Mouse (Mus musculus): ENCODE data around the gene Axl. TPM values are rescaled to one million over a fixed set of nuclear protein-coding genes. Genes with fewer than 3 reads are reported as not detected.

The Axl gene
- polyA plus RNA-seq, 1 experiment from 2014 or later = 16.5 TPM

DNA sequence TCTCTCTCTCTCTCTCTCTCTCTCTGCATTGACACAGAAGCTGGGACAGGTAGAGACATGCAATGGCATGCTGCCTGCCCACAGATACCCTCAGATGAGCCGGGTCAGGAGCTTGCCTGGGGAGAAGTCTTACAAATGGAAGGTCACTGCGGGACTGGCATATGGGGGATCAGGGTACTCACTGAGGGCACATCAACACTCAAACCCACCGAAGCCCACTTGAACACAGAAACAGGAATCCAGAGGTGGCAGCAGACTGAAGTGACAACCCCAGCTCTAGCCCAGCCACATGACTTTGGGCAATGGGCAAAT is 580 bp upstream of the Axl start:
- Histone ChIP-seq H3K27me3 (no peaks in the 10 kb centered on the region), H3K9me3 (no peaks in the 10 kb centered on the region), H3K27ac (replicated peaks) (no peak overlapping the region), H3K4me2 (replicated peaks) (peak overlapping the region; percentile 81), H3K4me3 (no peak overlapping the region), H3K4me1 (peaks cover 15% of the 10 kb centered on the region), H3K9ac (replicated peaks) (no peak overlapping the region), H3K36me3 (no peaks in the 10 kb centered on the region)
- no peak; the same call in 1 of the 2 replicates for ATAC-seq (replicated peaks)
- 26% methylated on average over 3 of the region's 3 CpGs for WGBS

DNA sequence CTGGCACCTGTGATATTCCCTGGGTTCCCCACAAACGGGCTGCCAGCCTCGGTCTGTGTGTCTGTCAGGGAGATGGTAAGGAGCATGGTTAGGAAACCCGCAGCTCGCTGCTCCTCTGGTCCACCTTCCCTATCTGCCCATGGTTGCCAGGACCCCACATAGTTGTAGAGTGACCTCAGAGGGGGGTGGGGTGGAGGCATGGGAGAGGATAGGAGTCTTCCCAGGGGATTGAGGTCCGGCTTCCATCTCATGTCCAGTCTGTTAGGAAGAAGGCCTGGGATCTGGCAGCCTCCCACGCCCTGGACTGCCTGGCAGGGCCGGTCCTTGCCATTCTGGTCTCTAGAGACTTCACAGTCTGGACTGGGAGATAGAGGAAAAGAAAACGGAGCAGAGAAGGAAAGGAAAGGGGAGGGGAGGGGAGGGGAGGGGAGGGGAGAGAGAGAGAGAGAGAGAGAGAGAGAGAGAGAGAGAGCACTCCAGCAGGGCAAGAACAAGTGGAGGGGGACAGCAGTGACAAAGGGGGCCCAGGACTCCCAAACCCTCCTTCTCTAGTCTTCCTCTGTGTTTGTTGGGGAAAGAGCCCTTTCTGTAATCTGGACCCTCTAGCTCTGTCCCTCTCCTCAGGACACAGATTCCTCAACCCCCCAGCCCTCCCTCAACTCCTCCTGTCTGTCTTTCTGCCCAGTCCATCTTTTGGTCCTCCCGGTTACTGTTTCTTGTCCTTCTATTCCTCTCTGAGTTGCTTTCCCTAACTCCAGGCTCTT is 867 bp downstream of the Axl start:
- peak overlapping the region; percentile 36; the same call in 1 of the 2 replicates for H3K27ac ChIP-seq (replicated peaks)
- H3K9ac ChIP-seq (replicated peaks) = peak overlapping the region; percentile 48
- H3K36me3 ChIP-seq = no peaks in the 10 kb centered on the region
- 15% methylated on average over 9 of the region's 9 CpGs for WGBS
- peak; percentile 28; the same call in 1 of the 2 replicates for ATAC-seq (replicated peaks)
- peak overlapping the region; percentile 45 for H3K4me3 ChIP-seq
- H3K27me3 ChIP-seq = no peaks in the 10 kb centered on the region
- peaks cover 15% of the 10 kb centered on the region for H3K4me1 ChIP-seq
- no peaks in the 10 kb centered on the region for H3K9me3 ChIP-seq
- peak overlapping the region; percentile 81 for H3K4me2 ChIP-seq (replicated peaks)

DNA sequence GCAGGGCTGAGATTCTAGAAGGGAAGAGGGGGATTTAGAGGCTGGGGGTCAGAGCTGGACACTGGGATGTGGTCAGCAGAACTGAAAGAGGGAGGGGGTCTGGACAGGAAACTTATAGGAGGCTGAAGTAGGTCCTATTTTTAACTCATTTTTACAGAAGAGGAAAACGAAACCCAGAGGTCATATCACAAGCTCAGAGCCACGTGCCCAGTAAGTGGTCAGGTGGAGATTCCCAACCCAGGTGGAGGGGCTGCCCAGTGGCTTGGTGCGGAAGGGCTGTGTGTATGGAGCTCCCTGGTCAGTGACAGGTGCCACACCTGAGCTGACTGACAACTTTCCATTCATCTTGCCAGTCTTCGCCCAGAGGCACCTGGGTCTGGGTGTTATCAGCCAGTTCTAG is 1.5 kb downstream of the Axl start:
- Histone ChIP-seq H3K4me3 (no peak overlapping the region), H3K27ac (replicated peaks) (no peak overlapping the region), H3K9ac (replicated peaks) (no peak overlapping the region), H3K4me2 (replicated peaks) (no peak overlapping the region), H3K27me3 (no peaks in the 10 kb centered on the region), H3K36me3 (no peaks in the 10 kb centered on the region), H3K4me1 (peaks cover 20% of the 10 kb centered on the region), H3K9me3 (no peaks in the 10 kb centered on the region)
- WGBS = 74% methylated on average over 4 of the region's 4 CpGs
- ATAC-seq (replicated peaks) = no peak

GRCm38 (mm10) chr7:25785752-25786151 is 2.8 kb downstream of the Axl start:
- no peaks in the 10 kb centered on the region for H3K27me3 ChIP-seq
- no peak for ATAC-seq (replicated peaks)
- H3K9ac ChIP-seq (replicated peaks) = no peak overlapping the region
- no peak overlapping the region for H3K4me2 ChIP-seq (replicated peaks)
- H3K27ac ChIP-seq (replicated peaks) = no peak overlapping the region
- no peak overlapping the region for H3K4me3 ChIP-seq
- peaks cover 28% of the 10 kb centered on the region for H3K4me1 ChIP-seq
- H3K9me3 ChIP-seq = no peaks in the 10 kb centered on the region
- H3K36me3 ChIP-seq = no peaks in the 10 kb centered on the region
- WGBS = 71% methylated on average over 4 of the region's 4 CpGs

DNA sequence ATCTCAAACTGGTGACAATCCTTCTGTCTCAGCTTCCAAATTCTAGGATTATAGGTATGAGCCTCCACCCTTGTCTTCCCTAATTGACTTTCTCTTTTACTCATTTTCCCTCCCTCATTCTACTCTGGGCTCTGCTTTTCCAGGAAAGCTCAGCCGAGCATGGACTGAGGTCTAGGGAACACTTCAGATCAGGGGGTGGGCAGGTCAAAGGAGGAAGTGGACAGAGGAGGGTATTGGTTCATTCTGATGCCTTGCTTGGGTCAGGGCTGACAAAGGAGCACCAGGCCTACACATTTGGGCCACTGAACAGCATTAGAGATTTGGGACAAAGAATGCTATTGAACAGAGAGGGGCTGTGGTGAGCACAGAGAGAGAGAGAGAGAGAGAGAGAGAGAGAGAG is 3.7 kb downstream of the Axl start:
- no peak overlapping the region for H3K27ac ChIP-seq (replicated peaks)
- H3K36me3 ChIP-seq = no peaks in the 10 kb centered on the region
- H3K4me1 ChIP-seq = peaks cover 32% of the 10 kb centered on the region
- no peaks in the 10 kb centered on the region for H3K9me3 ChIP-seq
- no peak overlapping the region for H3K9ac ChIP-seq (replicated peaks)
- no peaks in the 10 kb centered on the region for H3K27me3 ChIP-seq
- H3K4me3 ChIP-seq = no peak overlapping the region
- no peak overlapping the region for H3K4me2 ChIP-seq (replicated peaks)
- 44% methylated on average over 1 of the region's 1 CpGs for WGBS
- no peak for ATAC-seq (replicated peaks)

DNA sequence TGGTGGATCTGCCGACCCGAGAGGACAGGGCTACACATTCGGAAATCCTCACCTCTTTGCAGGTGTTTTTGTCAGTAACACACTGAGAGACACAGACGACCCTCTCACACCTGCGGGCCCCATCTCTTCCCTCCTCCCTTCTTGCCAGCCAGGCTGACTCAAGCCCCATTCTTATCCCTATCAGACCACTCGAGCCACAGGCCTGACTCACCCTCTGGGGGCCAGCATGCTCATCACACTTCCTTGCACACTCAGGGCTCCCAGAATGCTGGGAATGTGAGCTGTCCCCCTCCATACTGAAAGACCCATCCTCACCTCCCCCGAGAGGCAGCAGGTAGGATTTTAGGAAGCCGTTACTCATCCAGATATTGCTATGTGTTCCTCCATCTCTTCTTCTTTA is 4.8 kb downstream of the Axl start:
- Histone ChIP-seq H3K9ac (replicated peaks) (no peak overlapping the region), H3K36me3 (no peaks in the 10 kb centered on the region), H3K9me3 (no peaks in the 10 kb centered on the region), H3K4me1 (peaks cover 31% of the 10 kb centered on the region), H3K27me3 (no peaks in the 10 kb centered on the region), H3K4me2 (replicated peaks) (no peak overlapping the region), H3K27ac (replicated peaks) (no peak overlapping the region), H3K4me3 (no peak overlapping the region)
- no peak for ATAC-seq (replicated peaks)
- WGBS = 77% methylated on average over 8 of the region's 8 CpGs

GRCm38 (mm10) chr7:25782744-25783143 is 5.8 kb downstream of the Axl start:
- no peak overlapping the region for H3K4me3 ChIP-seq
- H3K4me1 ChIP-seq = peaks cover 21% of the 10 kb centered on the region
- no peak overlapping the region for H3K4me2 ChIP-seq (replicated peaks)
- no peak overlapping the region for H3K9ac ChIP-seq (replicated peaks)
- H3K9me3 ChIP-seq = no peaks in the 10 kb centered on the region
- peak overlapping the region; percentile 46 for H3K27ac ChIP-seq (replicated peaks)
- 60% methylated on average over 6 of the region's 6 CpGs for WGBS
- no peak for ATAC-seq (replicated peaks)
- H3K36me3 ChIP-seq = no peaks in the 10 kb centered on the region
- no peaks in the 10 kb centered on the region for H3K27me3 ChIP-seq

- Histone ChIP-seq H3K4me2 (replicated peaks) (peak overlapping the region; percentile 56), H3K36me3 (no peaks in the 10 kb centered on the region), H3K27ac (replicated peaks) (peak overlapping the region; percentile 53), H3K9me3 (no peaks in the 10 kb centered on the region), H3K4me3 (peak overlapping the region; percentile 31), H3K9ac (replicated peaks) (no peak overlapping the region; the same call in 1 of the 2 replicates), H3K27me3 (no peaks in the 10 kb centered on the region), H3K4me1 (peaks cover 17% of the 10 kb centered on the region)
- WGBS = 56% methylated on average over 11 of the region's 11 CpGs
- peak; percentile 51; the same call in 1 of the 2 replicates for ATAC-seq (replicated peaks)
Observed at GRCm38 (mm10) chr7:25781937-25782610, 6.4 kb downstream of the Axl start.

DNA sequence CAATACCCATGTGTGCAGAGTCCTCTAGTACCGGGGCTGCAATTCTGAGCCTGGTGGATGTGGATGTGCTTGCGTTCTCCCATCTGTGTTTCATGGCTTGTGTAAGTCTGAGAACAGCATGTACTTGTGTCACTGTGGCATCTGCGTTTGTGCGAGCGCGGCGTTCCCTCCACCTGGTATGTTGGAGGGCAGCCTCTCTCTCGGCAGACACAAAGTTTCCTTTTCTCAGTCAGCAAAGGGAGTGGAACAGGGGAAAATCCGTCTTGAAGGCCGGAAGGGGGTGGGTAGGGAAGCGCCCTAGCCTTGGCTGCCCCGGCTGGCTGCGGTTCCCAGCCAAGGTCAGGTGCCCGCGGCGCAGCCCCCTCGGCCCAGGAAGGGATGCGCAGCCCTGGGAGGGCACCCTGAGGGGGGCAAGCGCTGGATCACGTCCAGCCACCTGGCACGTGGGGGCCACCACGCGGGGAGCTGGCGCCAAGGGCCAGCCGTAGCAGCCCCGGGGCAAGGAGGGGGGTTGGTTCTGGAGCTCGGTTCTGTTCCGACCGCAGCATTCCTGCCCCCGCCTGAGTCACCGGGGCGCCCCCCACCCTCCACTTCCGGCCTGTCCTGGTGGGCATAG is 7.1 kb downstream of the Axl start:
- Histone ChIP-seq H3K27me3 (no peaks in the 10 kb centered on the region), H3K9me3 (no peaks in the 10 kb centered on the region), H3K36me3 (no peaks in the 10 kb centered on the region), H3K4me3 (peak overlapping the region; percentile 31), H3K4me1 (peaks cover 17% of the 10 kb centered on the region), H3K4me2 (replicated peaks) (peak overlapping the region; percentile 56), H3K9ac (replicated peaks) (no peak overlapping the region; the same call in 1 of the 2 replicates), H3K27ac (replicated peaks) (peak overlapping the region; percentile 53)
- peak; percentile 72 for ATAC-seq (replicated peaks)
- WGBS = 15% methylated on average over 30 of the region's 33 CpGs

DNA sequence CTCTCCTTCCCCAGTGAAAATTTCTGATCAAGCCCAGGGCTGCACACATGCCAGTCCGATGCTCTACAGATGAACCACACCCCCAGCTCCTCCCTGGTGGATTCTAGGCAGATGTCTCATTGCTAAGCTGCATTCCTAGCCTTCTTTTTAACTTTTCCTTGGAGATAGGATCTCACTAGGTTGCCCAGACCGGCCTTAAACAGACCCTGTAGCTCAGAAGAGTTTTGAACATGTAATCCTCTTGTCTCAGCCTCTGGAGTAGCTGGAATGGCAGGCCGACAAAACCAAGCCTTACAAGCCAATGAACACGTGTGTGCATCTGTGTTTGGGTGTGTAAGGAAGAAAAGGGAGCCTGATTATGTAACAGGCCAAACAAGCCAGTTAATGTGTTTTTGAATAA is 7.8 kb downstream of the Axl start:
- H3K27me3 ChIP-seq = no peaks in the 10 kb centered on the region
- no peaks in the 10 kb centered on the region for H3K36me3 ChIP-seq
- WGBS = 46% methylated on average over 4 of the region's 4 CpGs
- H3K4me1 ChIP-seq = peaks cover 17% of the 10 kb centered on the region
- H3K9ac ChIP-seq (replicated peaks) = no peak overlapping the region
- no peak overlapping the region for H3K4me3 ChIP-seq
- H3K9me3 ChIP-seq = no peaks in the 10 kb centered on the region
- ATAC-seq (replicated peaks) = no peak
- peak overlapping the region; percentile 53 for H3K27ac ChIP-seq (replicated peaks)
- no peak overlapping the region for H3K4me2 ChIP-seq (replicated peaks)

DNA sequence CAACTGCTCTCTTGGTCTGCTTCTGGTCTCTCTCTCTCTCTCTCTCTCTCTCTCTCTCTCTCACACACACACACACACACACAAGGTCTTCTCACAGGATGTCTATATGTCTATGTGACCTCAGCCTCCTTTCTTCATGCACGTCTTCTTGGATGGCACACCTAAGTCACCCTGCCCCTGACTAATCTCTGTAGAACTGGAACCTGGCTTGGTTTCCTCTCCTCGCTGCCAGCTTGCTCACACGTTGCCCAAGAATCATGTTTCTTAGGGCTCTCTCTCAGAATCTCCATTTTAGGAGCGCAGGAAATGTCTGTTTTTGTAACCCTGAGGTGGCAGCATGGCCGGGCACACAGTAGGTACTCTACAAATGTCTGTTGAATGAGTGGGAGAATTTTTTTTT is 8.5 kb downstream of the Axl start:
- no peak overlapping the region for H3K4me3 ChIP-seq
- no peaks in the 10 kb centered on the region for H3K27me3 ChIP-seq
- WGBS = 86% methylated on average over 5 of the region's 5 CpGs
- H3K27ac ChIP-seq (replicated peaks) = no peak overlapping the region
- H3K36me3 ChIP-seq = no peaks in the 10 kb centered on the region
- H3K4me2 ChIP-seq (replicated peaks) = no peak overlapping the region
- H3K9me3 ChIP-seq = no peaks in the 10 kb centered on the region
- H3K4me1 ChIP-seq = peaks cover 17% of the 10 kb centered on the region
- no peak overlapping the region for H3K9ac ChIP-seq (replicated peaks)
- no peak for ATAC-seq (replicated peaks)

- Histone ChIP-seq H3K27ac (replicated peaks) (no peak overlapping the region), H3K4me2 (replicated peaks) (no peak overlapping the region), H3K36me3 (no peaks in the 10 kb centered on the region), H3K4me3 (no peak overlapping the region), H3K9me3 (no peaks in the 10 kb centered on the region), H3K27me3 (no peaks in the 10 kb centered on the region), H3K9ac (replicated peaks) (no peak overlapping the region), H3K4me1 (no peaks in the 10 kb centered on the region)
- ATAC-seq (replicated peaks) = no peak
- 90% methylated on average over 5 of the region's 5 CpGs for WGBS
Observed at GRCm38 (mm10) chr7:25768229-25768628, 20.3 kb downstream of the Axl start.
